2 mouse cellular contexts compared by ENCODE assay signal in the genomic region with DNA sequence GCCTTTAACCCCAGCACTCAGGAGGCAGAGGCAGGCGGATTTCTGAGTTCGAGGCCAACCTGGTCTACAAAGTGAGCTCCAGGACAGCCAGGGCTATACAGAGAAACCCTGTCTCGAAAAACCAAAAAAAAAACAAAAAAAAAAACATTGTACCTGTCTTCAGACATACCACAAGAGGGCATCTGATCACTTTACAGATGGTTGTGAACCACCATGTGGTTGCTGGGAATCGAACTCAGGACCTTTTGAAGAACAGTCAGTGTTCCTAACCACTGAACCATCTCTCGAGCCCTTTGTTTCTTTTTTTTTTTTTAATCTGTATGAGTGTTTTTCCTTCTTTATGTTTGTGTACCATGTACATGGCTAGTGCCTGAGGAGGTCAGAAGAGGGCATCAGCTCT.
TF ChIP-seq lines count a peak whose summit lies in the region.

No protein-coding gene starts in this region.

TF ChIP-seq in CH12.LX, 34 proteins besides CTCF, POLR2A, EP300 and RAD21:
- peak; percentile 36; the same call in 1 of the 2 replicates for TF ChIP-seq ZNF384 (IDR thresholded peaks at IDR 0.05; ENCODE audit: low read depth, low read length)

TF ChIP-seq in ES-E14, 5 proteins besides CTCF, POLR2A, EP300 and RAD21:
- peak; percentile 91 for TF ChIP-seq ZNF384 (IDR thresholded peaks at IDR 0.05; ENCODE audit: low read depth, low read length)
